Mouse (Mus musculus): ENCODE data around the gene Smoc1. TPM values are rescaled to one million over a fixed set of nuclear protein-coding genes. Genes with fewer than 3 reads are reported as not detected.

Gene Smoc1
- polyA plus RNA-seq, 1 experiment, result 0.19 TPM

DNA sequence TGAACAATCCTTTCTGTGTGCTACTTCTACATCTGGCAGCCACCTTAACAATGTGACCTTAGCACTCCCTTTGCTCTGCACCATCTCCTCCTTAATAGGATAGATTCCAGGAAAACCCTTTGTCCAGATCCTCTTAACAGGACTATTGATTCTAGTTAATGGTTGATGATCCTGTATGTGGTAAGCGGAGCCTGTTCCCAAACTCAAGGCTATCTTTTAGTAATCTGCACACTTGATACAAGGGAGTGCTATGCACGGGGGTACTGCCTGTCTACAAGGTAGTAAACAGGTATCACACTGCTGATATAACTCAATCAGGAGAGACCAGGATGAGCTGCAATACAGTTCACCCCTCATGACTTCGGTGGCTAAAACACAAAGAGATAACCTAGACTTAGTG, 161.8 kb downstream of the Smoc1 start:
- H3K79me2 ChIP-seq (ENCODE audit: control insufficient read depth, insufficient read depth), result no peaks in the 10 kb centered on the region
- no peak overlapping the region for H3ac ChIP-seq (ENCODE audit: control insufficient read depth, insufficient read length)
- H3K36me3 ChIP-seq (ENCODE audit: control insufficient read depth, insufficient read depth), result no peaks in the 10 kb centered on the region
- H3K27me3 ChIP-seq (ENCODE audit: control insufficient read depth, insufficient read depth, insufficient read length), result peaks cover 7% of the 10 kb centered on the region
- no peak overlapping the region for H3K4me2 ChIP-seq (ENCODE audit: low read depth)
- no peak overlapping the region for H3K4me3 ChIP-seq
- no peak for TF ChIP-seq TCF12 (IDR thresholded peaks at IDR 0.05; ENCODE audit: insufficient read depth, poor library complexity, severe bottlenecking)
- no peak for TF ChIP-seq CEBPB (IDR thresholded peaks at IDR 0.05; ENCODE audit: insufficient read depth, poor library complexity, severe bottlenecking)
- no peak for TF ChIP-seq E2F4 (IDR thresholded peaks at IDR 0.05; ENCODE audit: insufficient read depth)
- TF ChIP-seq MYOD1 (IDR thresholded peaks at IDR 0.05; ENCODE audit: control insufficient read depth in 1 of 3, insufficient read length in 2 of 3, low read depth in 2 of 3), result no peak
- TF ChIP-seq MAX (IDR thresholded peaks at IDR 0.05; ENCODE audit: low read depth), result no peak
- TF ChIP-seq POLR2AphosphoS2 (IDR thresholded peaks at IDR 0.05; ENCODE audit: insufficient read length, low read depth), result no peak
- TF ChIP-seq POLR2A (IDR thresholded peaks at IDR 0.05; ENCODE audit: insufficient read length, low read depth), result no peak
- TF ChIP-seq TCF3 (IDR thresholded peaks at IDR 0.05; ENCODE audit: insufficient read length, low read depth), result no peak
- no peak for TF ChIP-seq SRF (IDR thresholded peaks at IDR 0.05; ENCODE audit: control insufficient read depth, insufficient read length, low read depth)
- no peak for TF ChIP-seq USF1 (IDR thresholded peaks at IDR 0.05; ENCODE audit: low read depth)

DNA sequence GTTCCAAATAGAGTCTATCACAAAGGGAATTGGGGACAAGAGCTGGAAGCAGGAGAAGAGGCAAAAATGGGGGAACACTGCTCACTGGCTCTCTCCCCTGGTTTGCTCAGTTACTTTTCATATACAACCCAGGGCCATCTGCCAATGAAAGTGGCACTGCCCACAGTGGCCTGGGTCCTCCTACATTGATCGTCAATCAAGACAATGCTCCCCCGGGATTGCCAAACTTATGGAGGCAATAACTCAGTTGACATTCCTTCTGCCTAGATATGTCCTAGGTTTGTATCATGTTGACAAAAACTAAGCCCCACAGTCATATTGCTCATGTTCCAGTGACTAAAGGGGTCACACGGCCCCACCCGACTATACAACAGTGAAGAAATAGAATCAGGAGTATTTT, 162.4 kb downstream of the Smoc1 start:
- H3K4me2 ChIP-seq (ENCODE audit: low read depth), result no peak overlapping the region

DNA sequence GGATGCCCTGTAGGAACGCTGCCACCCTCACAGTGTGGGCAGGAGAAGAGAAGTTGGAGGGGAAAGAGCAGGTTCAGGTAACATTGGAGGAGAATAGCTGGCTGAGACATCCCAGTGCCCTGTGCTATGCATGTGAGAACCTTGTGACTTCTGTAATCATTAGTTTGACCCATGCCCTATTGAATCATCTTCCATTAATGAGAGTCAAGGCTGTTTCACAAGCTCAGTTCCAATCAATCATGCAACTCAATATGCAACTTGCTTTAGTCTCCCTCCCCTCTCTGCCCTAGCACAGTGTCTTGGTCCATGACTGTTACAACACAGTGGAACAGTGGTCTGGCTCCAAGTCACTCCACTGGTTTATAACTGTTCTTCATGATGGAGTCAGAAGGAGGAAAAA, 163.0 kb downstream of the Smoc1 start:
- Histone ChIP-seq H3ac (ENCODE audit: control insufficient read depth, insufficient read length) (no peak overlapping the region), H3K4me3 (no peak overlapping the region), H3K36me3 (ENCODE audit: control insufficient read depth, insufficient read depth) (no peaks in the 10 kb centered on the region), H3K79me2 (ENCODE audit: control insufficient read depth, insufficient read depth) (no peaks in the 10 kb centered on the region), H3K4me2 (ENCODE audit: low read depth) (no peak overlapping the region), H3K27me3 (ENCODE audit: control insufficient read depth, insufficient read depth, insufficient read length) (no peaks in the 10 kb centered on the region)
- TF ChIP-seq REST (IDR thresholded peaks at IDR 0.05; ENCODE audit: insufficient read depth, insufficient read length), result no peak
- no peak for TF ChIP-seq POLR2A (IDR thresholded peaks at IDR 0.05; ENCODE audit: insufficient read length, low read depth)
- no peak for TF ChIP-seq MYOG (IDR thresholded peaks at IDR 0.05; ENCODE audit: control insufficient read depth in 1 of 3, insufficient read depth in 1 of 3, insufficient read length in 2 of 3, low read depth in 2 of 3)
- TF ChIP-seq SRF (IDR thresholded peaks at IDR 0.05; ENCODE audit: control insufficient read depth, insufficient read length, low read depth), result no peak
- TF ChIP-seq USF1 (IDR thresholded peaks at IDR 0.05; ENCODE audit: low read depth), result no peak

More for the DNA sequence above, 162.4 kb downstream of the Smoc1 start:
- Histone ChIP-seq H3K79me2 (ENCODE audit: control insufficient read depth, insufficient read depth) (no peaks in the 10 kb centered on the region), H3ac (ENCODE audit: control insufficient read depth, insufficient read length) (no peak overlapping the region), H3K4me3 (no peak overlapping the region), H3K36me3 (ENCODE audit: control insufficient read depth, insufficient read depth) (no peaks in the 10 kb centered on the region), H3K27me3 (ENCODE audit: control insufficient read depth, insufficient read depth, insufficient read length) (peaks cover 1% of the 10 kb centered on the region)
- no peak for TF ChIP-seq MAX (IDR thresholded peaks at IDR 0.05; ENCODE audit: low read depth)
- no peak for TF ChIP-seq MYOG (IDR thresholded peaks at IDR 0.05; ENCODE audit: control insufficient read depth in 1 of 3, insufficient read depth in 1 of 3, insufficient read length in 2 of 3, low read depth in 2 of 3)
- TF ChIP-seq E2F4 (IDR thresholded peaks at IDR 0.05; ENCODE audit: insufficient read depth), result no peak

DNA sequence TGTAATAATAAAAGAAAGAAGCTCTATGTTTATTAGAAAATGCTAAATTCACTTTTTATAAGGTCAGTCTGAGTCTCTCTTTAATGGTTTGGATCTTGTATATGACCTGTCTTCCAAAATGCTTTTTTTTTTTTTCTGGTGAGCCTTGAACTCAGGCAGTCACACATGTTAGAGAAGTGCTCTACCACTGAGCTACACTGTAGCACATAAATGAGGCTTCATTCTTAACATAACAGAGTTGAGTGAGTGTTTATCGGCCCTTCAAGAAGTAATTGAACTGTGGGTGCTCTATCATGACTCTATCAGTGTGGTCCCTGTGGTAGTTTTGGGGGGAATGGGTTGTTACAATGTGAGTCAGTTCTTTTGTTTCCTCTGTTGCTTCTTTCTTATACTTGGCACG, 167.4 kb downstream of the Smoc1 start:
- H3K4me3 ChIP-seq, result no peak overlapping the region
- H3K36me3 ChIP-seq (ENCODE audit: control insufficient read depth, insufficient read depth), result no peaks in the 10 kb centered on the region
- no peak overlapping the region for H3K4me2 ChIP-seq (ENCODE audit: low read depth)
- no peak overlapping the region for H3ac ChIP-seq (ENCODE audit: control insufficient read depth, insufficient read length)
- no peaks in the 10 kb centered on the region for H3K79me2 ChIP-seq (ENCODE audit: control insufficient read depth, insufficient read depth)
- TF ChIP-seq POLR2AphosphoS2 (IDR thresholded peaks at IDR 0.05; ENCODE audit: insufficient read length, low read depth) (no peak), TCF12 (IDR thresholded peaks at IDR 0.05; ENCODE audit: insufficient read depth, poor library complexity, severe bottlenecking) (no peak), E2F4 (IDR thresholded peaks at IDR 0.05; ENCODE audit: insufficient read depth) (no peak), MYOG (IDR thresholded peaks at IDR 0.05; ENCODE audit: control insufficient read depth in 1 of 3, insufficient read depth in 1 of 3, insufficient read length in 2 of 3, low read depth in 2 of 3) (no peak)
- peaks cover 6% of the 10 kb centered on the region for H3K27me3 ChIP-seq (ENCODE audit: control insufficient read depth, insufficient read depth, insufficient read length)

DNA sequence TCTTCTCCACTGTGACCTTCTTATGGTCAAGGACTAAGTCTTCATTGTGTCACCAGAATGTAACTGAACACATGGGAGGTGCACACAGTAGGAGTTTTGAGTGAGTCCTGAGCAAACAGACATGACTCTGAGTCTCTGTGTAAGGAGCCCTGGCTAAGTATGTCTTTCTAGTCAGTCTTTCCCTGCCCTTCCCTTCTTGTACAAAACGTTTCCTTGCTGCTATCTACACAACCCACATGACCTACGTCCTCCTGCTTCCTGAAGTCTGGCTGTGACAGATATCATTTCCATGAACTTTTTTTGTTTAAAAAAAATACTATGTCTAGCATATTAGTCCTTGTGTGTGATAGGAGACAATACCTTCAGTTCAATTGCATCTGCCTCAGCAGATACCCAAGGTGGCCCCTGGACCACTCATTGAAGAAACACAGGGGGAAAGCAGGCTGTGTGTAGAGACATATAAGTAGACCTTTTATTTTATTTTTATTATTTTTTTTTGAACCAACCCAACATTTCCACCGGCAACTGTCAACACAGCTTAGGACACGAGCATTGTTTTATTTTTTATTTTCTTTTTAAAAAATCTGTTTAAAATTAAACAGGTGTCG, 171.0 kb downstream of the Smoc1 start:
- no peak overlapping the region for H3ac ChIP-seq (ENCODE audit: control insufficient read depth, insufficient read length)
- H3K36me3 ChIP-seq (ENCODE audit: control insufficient read depth, insufficient read depth), result no peaks in the 10 kb centered on the region
- TF ChIP-seq E2F4 (IDR thresholded peaks at IDR 0.05; ENCODE audit: insufficient read depth) (no peak), MYOG (IDR thresholded peaks at IDR 0.05; ENCODE audit: control insufficient read depth in 1 of 3, insufficient read depth in 1 of 3, insufficient read length in 2 of 3, low read depth in 2 of 3) (no peak), MAX (IDR thresholded peaks at IDR 0.05; ENCODE audit: low read depth) (no peak), POLR2AphosphoS2 (IDR thresholded peaks at IDR 0.05; ENCODE audit: insufficient read length, low read depth) (no peak), TCF3 (IDR thresholded peaks at IDR 0.05; ENCODE audit: insufficient read length, low read depth) (no peak), CEBPB (IDR thresholded peaks at IDR 0.05; ENCODE audit: insufficient read depth, poor library complexity, severe bottlenecking) (no peak), MYOD1 (IDR thresholded peaks at IDR 0.05; ENCODE audit: control insufficient read depth in 1 of 3, insufficient read length in 2 of 3, low read depth in 2 of 3) (no peak), TCF12 (IDR thresholded peaks at IDR 0.05; ENCODE audit: insufficient read depth, poor library complexity, severe bottlenecking) (no peak), SRF (IDR thresholded peaks at IDR 0.05; ENCODE audit: control insufficient read depth, insufficient read length, low read depth) (no peak), REST (IDR thresholded peaks at IDR 0.05; ENCODE audit: insufficient read depth, insufficient read length) (no peak)
- no peaks in the 10 kb centered on the region for H3K79me2 ChIP-seq (ENCODE audit: control insufficient read depth, insufficient read depth)
- H3K4me2 ChIP-seq (ENCODE audit: low read depth), result no peak overlapping the region
- H3K4me3 ChIP-seq, result no peak overlapping the region
- H3K27me3 ChIP-seq (ENCODE audit: control insufficient read depth, insufficient read depth, insufficient read length), result peaks cover 6% of the 10 kb centered on the region
